Mouse (Mus musculus): ENCODE measurements around the gene Entpd1. TPM values are rescaled to one million over a fixed set of nuclear protein-coding genes. Genes with fewer than 3 reads are reported as not detected.

The Entpd1 gene
- polyA plus RNA-seq, 1 experiment from 2014 or later: 3.8 TPM

DNA sequence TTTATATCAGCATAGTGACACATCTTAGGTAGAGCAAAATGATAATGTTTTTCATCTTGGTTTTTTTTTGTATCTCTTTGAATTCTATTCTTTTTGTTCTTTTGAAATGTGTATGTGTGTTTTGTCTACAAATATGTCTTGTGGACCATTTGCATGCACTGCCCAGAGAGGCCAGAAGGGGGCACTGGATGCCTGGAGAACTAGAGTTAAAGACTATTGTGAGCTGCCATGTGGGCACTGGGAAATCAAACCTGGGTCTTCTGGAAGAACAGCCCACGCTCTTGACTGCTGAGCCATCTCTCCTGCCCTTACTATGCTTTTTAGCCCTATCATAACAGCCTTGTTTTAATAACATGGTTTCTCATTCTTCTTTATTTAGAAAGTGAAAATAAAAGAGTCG is 142.1 kb downstream of the Entpd1 start:
- Histone ChIP-seq H3K27me3 (no peaks in the 10 kb centered on the region), H3K4me2 (no peak overlapping the region), H3K36me3 (replicated peaks) (no peaks in the 10 kb centered on the region), H3K9me3 (replicated peaks) (no peaks in the 10 kb centered on the region), H3K4me1 (replicated peaks) (peaks cover 2% of the 10 kb centered on the region; the same call in 1 of the 2 replicates), H3K9ac (no peak overlapping the region), H3K4me3 (replicated peaks) (no peak overlapping the region), H3K27ac (replicated peaks) (no peak overlapping the region)
- 51% methylated on average over 2 of the region's 2 CpGs for WGBS (ENCODE audit: insufficient replicate concordance)
- no peak for ATAC-seq (ENCODE audit: insufficient read depth)

DNA sequence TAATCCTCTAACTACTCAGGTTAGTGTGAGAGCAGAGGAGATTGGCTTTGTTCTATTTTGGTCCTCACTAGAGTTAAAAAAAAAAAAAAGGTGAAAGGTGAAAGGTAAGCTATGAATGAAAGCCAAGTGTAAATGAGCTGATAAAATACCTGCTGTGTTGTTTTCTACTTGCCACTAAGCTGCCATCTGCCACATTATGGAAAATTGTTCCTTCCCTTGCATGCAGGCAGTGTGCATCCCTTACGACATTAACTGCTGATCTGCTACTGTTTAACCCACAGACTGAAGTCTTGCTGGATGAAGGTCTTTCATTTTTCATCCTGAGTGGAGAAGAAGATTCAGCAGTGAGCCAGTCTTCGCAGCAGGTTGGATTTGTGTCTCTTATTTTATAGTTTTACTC is 147.9 kb downstream of the Entpd1 start:
- no peak overlapping the region for H3K27ac ChIP-seq (replicated peaks)
- WGBS (ENCODE audit: insufficient replicate concordance): 84% methylated on average over 2 of the region's 2 CpGs
- H3K4me2 ChIP-seq: no peak overlapping the region
- no peak for ATAC-seq (ENCODE audit: insufficient read depth)
- H3K4me3 ChIP-seq (replicated peaks): no peak overlapping the region
- peaks cover 10% of the 10 kb centered on the region for H3K4me1 ChIP-seq (replicated peaks)
- no peaks in the 10 kb centered on the region for H3K36me3 ChIP-seq (replicated peaks)
- no peaks in the 10 kb centered on the region for H3K9me3 ChIP-seq (replicated peaks)
- H3K27me3 ChIP-seq: no peaks in the 10 kb centered on the region
- no peak overlapping the region for H3K9ac ChIP-seq

DNA sequence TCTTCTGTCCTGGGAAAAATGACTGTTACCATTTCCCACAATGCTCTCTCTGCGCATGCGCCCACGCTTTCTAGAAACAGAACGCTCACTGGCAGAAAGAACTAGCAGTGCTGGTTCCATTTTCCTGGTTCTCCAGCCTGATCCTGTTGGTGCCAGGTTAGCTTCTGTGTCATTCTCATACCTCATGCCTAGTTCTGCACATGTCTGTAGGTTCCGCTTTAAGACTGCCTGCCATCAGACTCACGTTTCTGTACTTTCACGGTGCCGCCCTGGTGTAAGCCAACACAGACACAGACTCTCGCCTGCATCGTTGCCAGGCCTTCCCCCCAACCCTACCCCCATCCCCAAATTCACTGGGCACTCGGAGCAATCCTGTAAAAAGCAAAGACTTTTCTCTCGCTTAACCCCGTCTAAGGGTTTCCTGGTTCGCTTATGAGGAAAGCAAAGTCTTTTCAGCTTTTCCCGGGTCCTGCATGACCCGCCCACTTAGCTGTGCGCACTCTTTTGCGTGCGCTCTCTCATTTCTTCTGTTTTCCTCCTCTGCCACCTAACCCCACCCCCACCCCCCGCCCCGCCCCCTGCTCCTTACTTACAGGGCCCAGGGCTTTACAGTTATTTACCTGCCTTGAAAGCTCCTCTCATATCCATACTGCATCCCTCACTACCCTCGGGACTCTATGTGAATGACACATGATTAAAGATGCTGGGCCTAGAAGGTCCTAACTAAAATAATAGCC is 150.0 kb downstream of the Entpd1 start:
- peak overlapping the region; percentile 43 for H3K4me3 ChIP-seq (replicated peaks)
- H3K4me2 ChIP-seq: peak overlapping the region; percentile 61
- peaks cover 19% of the 10 kb centered on the region for H3K4me1 ChIP-seq (replicated peaks)
- no peak for ATAC-seq (ENCODE audit: insufficient read depth)
- WGBS (ENCODE audit: insufficient replicate concordance): 42% methylated on average over 22 of the region's 22 CpGs
- H3K27ac ChIP-seq (replicated peaks): no peak overlapping the region
- H3K9ac ChIP-seq: peak overlapping the region; percentile 18; the same call in 1 of the 2 replicates
- no peaks in the 10 kb centered on the region for H3K36me3 ChIP-seq (replicated peaks)
- H3K9me3 ChIP-seq (replicated peaks): no peaks in the 10 kb centered on the region
- no peaks in the 10 kb centered on the region for H3K27me3 ChIP-seq

GRCm38 (mm10) chr19:40767189-40767588 is 155.0 kb downstream of the Entpd1 start:
- peaks cover 30% of the 10 kb centered on the region for H3K4me1 ChIP-seq (replicated peaks)
- H3K4me3 ChIP-seq (replicated peaks): no peak overlapping the region
- peak overlapping the region; percentile 5; the same call in 1 of the 2 replicates for H3K4me2 ChIP-seq
- H3K36me3 ChIP-seq (replicated peaks): no peaks in the 10 kb centered on the region
- no peaks in the 10 kb centered on the region for H3K9me3 ChIP-seq (replicated peaks)
- H3K9ac ChIP-seq: no peak overlapping the region
- no peak for ATAC-seq (ENCODE audit: insufficient read depth)
- no peaks in the 10 kb centered on the region for H3K27me3 ChIP-seq
- H3K27ac ChIP-seq (replicated peaks): no peak overlapping the region
- WGBS (ENCODE audit: insufficient replicate concordance): 81% methylated on average over 2 of the region's 2 CpGs

GRCm38 (mm10) chr19:40769341-40769770 is 157.2 kb downstream of the Entpd1 start:
- peak overlapping the region; percentile 54 for H3K9ac ChIP-seq
- peak; percentile 94 for ATAC-seq (ENCODE audit: insufficient read depth)
- H3K9me3 ChIP-seq (replicated peaks): no peaks in the 10 kb centered on the region
- peak overlapping the region; percentile 55 for H3K4me3 ChIP-seq (replicated peaks)
- WGBS (ENCODE audit: insufficient replicate concordance): 13% methylated on average over 7 of the region's 7 CpGs
- peaks cover 39% of the 10 kb centered on the region for H3K4me1 ChIP-seq (replicated peaks)
- peak overlapping the region; percentile 69 for H3K4me2 ChIP-seq
- no peaks in the 10 kb centered on the region for H3K36me3 ChIP-seq (replicated peaks)
- H3K27me3 ChIP-seq: peaks cover 4% of the 10 kb centered on the region; the same call in 1 of the 2 replicates
- peak overlapping the region; percentile 90 for H3K27ac ChIP-seq (replicated peaks)

DNA sequence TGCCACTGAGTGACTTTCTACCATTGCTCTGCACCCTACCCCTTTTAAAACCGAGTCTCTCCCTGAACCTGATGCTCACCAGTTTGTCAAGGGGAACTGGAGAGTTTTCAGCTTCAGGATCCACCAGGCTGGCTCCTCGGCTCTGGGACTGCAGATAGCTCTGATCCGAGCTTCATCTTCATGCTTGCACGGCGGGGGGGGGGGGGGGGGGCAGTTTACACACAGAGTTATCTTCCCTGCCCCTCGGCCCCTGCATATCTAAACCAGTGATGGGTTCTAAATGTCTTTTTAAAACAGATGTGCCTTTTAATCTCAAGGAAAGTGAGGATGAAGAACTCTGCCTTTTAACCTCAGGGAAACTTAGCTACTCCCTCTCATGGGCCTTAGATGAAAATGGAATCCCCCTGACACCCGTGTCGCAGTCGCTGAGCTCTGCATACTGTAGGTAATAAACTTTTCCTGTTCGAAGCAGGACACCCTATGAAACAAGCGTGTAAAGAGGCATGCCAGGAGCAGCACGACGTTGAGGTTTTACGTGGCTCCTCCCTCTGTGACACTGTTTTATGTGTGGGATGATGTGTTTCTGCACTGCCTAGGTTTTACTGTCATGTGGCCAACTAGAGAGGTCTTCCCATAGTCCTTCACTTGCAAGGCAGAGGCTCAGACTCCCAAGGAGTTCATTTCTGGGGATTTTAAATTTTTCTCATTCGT is 176.0 kb downstream of the Entpd1 start:
- Histone ChIP-seq H3K9me3 (replicated peaks) (no peaks in the 10 kb centered on the region), H3K4me3 (replicated peaks) (no peak overlapping the region), H3K27me3 (no peaks in the 10 kb centered on the region; the same call in 1 of the 2 replicates), H3K9ac (no peak overlapping the region), H3K36me3 (replicated peaks) (no peaks in the 10 kb centered on the region), H3K27ac (replicated peaks) (no peak overlapping the region), H3K4me1 (replicated peaks) (0 out of 2 replicates have a peak, but pooled peaks cover 5% of the 10 kb centered on the region), H3K4me2 (no peak overlapping the region)
- no peak for ATAC-seq (ENCODE audit: insufficient read depth)
- WGBS (ENCODE audit: insufficient replicate concordance): 50% methylated on average over 15 of the region's 15 CpGs

DNA sequence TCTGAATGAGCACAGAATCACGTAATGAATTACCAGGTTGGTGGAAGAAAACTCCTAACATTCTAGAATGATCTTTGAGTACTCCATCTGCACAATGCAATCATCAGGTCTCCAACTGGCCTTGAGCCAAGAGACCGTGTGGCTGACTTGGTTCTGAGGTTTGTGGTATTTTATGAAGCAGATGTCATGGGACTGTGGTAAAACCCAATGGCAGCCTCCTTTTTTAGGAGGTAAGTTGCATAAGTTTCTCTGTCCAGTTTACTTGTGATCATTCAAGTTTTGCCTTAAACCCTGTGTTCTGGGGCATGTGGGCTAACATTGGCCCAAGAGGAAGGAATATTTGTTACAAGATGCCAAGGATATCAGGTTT is 176.5 kb downstream of the Entpd1 start:
- H3K27ac ChIP-seq (replicated peaks): no peak overlapping the region
- H3K9me3 ChIP-seq (replicated peaks): no peaks in the 10 kb centered on the region
- H3K4me3 ChIP-seq (replicated peaks): no peak overlapping the region
- no peak for ATAC-seq (ENCODE audit: insufficient read depth)
- H3K4me2 ChIP-seq: no peak overlapping the region
- peaks cover 3% of the 10 kb centered on the region; the same call in 1 of the 2 replicates for H3K27me3 ChIP-seq
- H3K4me1 ChIP-seq (replicated peaks): 0 out of 2 replicates have a peak, but pooled peaks cover 5% of the 10 kb centered on the region
- H3K36me3 ChIP-seq (replicated peaks): no peaks in the 10 kb centered on the region
- 48% methylated on average over 2 of the region's 2 CpGs for WGBS (ENCODE audit: insufficient replicate concordance)
- no peak overlapping the region for H3K9ac ChIP-seq

Other genes with a start within 250 kb of the Entpd1 start
- 34.9 and 36.7 TPM in 2 replicates for gene Sorbs1, start 98.6 kb upstream of the Entpd1 start, polyA plus RNA-seq (2015; fragmentation: Nextera tagmentation; extraction: Ambion mirVana)
- gene Aldh18a1, start 23.9 kb upstream of the Entpd1 start, polyA plus RNA-seq (2015; fragmentation: Nextera tagmentation; extraction: Ambion mirVana): 29.0 and 33.1 TPM in 2 replicates
- 1.9 and 2.0 TPM in 2 replicates for gene Tctn3, start 133 bp upstream of the Entpd1 start, polyA plus RNA-seq (2015; fragmentation: Nextera tagmentation; extraction: Ambion mirVana)
- 0.59 and 0.85 TPM in 2 replicates for gene Cc2d2b, start 136.4 kb downstream of the Entpd1 start, polyA plus RNA-seq (2015; fragmentation: Nextera tagmentation; extraction: Ambion mirVana)
- gene Ccnj, start 218.9 kb downstream of the Entpd1 start, polyA plus RNA-seq (2015; fragmentation: Nextera tagmentation; extraction: Ambion mirVana): 3.4 TPM in 2 replicates

All from liver, embryonic 15.5 days (tissue).